12 mouse cellular contexts compared by ENCODE assay signal in the genomic region with DNA sequence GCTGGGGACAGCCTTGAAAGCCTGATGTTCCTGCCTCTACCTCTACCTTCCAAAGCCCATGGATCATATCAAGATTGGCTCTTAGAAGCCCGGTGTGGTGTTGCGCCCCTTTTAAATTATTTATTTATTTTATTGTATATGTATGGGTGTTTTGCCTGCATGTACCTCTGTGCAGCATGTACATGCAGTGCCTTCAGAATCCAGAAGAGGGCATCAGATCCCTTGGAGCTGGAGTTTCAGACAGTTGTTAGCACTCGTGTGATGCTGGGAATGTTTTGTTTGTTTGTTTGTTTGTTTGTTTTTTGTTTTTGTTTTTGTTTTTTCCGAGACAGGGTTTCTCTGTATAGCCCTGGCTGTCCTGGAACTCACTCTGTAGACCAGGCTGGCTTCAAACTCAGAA. TPM values are rescaled to one million over a fixed set of nuclear protein-coding genes. Genes with fewer than 3 reads are reported as not detected.
A peak's percentile ranks its signal among the peaks of the same experiment; 100 is the strongest.
DNase-seq lines count a peak whose midpoint lies in the region; ATAC-seq and TF ChIP-seq lines count a peak whose summit lies in the region.
"Had no signal": no experiment of that assay in that cellular context is flagged by ENCODE, and none has a peak within 500 bp of the region (broad histone marks: within the 10 kb centered on the region; RNA-seq: fewer than 3 reads in every experiment).

No protein-coding gene starts in this region.

- in situ Hi-C loops in ES-E14 (cut with MboI; ENCODE audit: low sequenced_read_pairs in 2 of 2, unreplicated experiment in 2 of 2), result no loop called here

- H3K4me3 ChIP-seq in hindbrain, postnatal 0 days (ENCODE audit: low read length), result no peak overlapping the region
- H3K4me3 ChIP-seq in hindbrain, embryonic 11.5 days (ENCODE audit: low read depth, low read length), result no peak overlapping the region
- no peak overlapping the region for H3K4me3 ChIP-seq in ES-E14 (ENCODE audit: insufficient read depth in 1 of 2, low read depth in 1 of 2, low read length in 2 of 2, poor library complexity in 1 of 2, severe bottlenecking in 1 of 2)
- no peak overlapping the region for H3K4me3 ChIP-seq in liver, embryonic 14.5 days (ENCODE audit: insufficient read depth in 1 of 2, low read depth in 2 of 2, low read length in 2 of 2)
- H3K4me3 ChIP-seq: embryonic facial prominence, embryonic 12.5 days; heart, embryonic 15.5 days; midbrain, embryonic 15.5 days had no signal

- TF ChIP-seq CTCF in hindbrain, postnatal 0 days (IDR thresholded peaks at IDR 0.05; ENCODE audit: low read depth), result peak; percentile 31
- TF ChIP-seq CTCF in liver, embryonic 14.5 days (IDR thresholded peaks at IDR 0.05; ENCODE audit: low read depth), result peak; percentile 57

- no peak for ATAC-seq in hindbrain, postnatal 0 days
- no peak for ATAC-seq in hindbrain, embryonic 11.5 days (ENCODE audit: low FRiP score)
- ATAC-seq in liver, embryonic 14.5 days (ENCODE audit: insufficient read depth), result no peak
- no peak for ATAC-seq in megakaryocyte, adult 5-6 weeks (ENCODE audit: poor library complexity, severe bottlenecking)
- ATAC-seq: midbrain, embryonic 15.5 days had no signal

- H3K27ac ChIP-seq in hindbrain, postnatal 0 days, result no peak overlapping the region
- H3K27ac ChIP-seq in hindbrain, embryonic 11.5 days (ENCODE audit: low read depth, low read length), result no peak overlapping the region
- no peak overlapping the region for H3K27ac ChIP-seq in ES-E14 (ENCODE audit: insufficient read depth, low read depth, low read length, poor library complexity, severe bottlenecking)
- no peak overlapping the region for H3K27ac ChIP-seq in liver, embryonic 14.5 days
- H3K27ac ChIP-seq: embryonic facial prominence, embryonic 12.5 days; heart, embryonic 15.5 days; midbrain, embryonic 15.5 days had no signal

- no peak for TF ChIP-seq EP300 in liver, embryonic 14.5 days (IDR thresholded peaks at IDR 0.05; ENCODE audit: low read depth)

- WGBS in hindbrain, postnatal 0 days, result 74% methylated on average over 4 of the region's 4 CpGs
- 64% methylated on average over 4 of the region's 4 CpGs for WGBS in hindbrain, embryonic 11.5 days
- 38% methylated on average over 4 of the region's 4 CpGs for WGBS in liver, embryonic 14.5 days (ENCODE audit: insufficient replicate concordance)

- H3K4me1 ChIP-seq in hindbrain, postnatal 0 days (ENCODE audit: insufficient read depth, low read length), result no peaks in the 10 kb centered on the region
- no peaks in the 10 kb centered on the region for H3K4me1 ChIP-seq in hindbrain, embryonic 11.5 days (replicated peaks; ENCODE audit: control insufficient read depth, insufficient read depth, low read length)
- no peaks in the 10 kb centered on the region for H3K4me1 ChIP-seq in ES-E14 (ENCODE audit: control insufficient read depth in 2 of 2, insufficient read depth in 2 of 2, low read length in 2 of 2, poor library complexity in 1 of 2)
- no peaks in the 10 kb centered on the region for H3K4me1 ChIP-seq in liver, embryonic 14.5 days (replicated peaks; ENCODE audit: control insufficient read depth in 2 of 2, insufficient read depth in 2 of 2, low read length in 1 of 2)
- H3K4me1 ChIP-seq: embryonic facial prominence, embryonic 12.5 days; heart, embryonic 15.5 days; midbrain, embryonic 15.5 days had no signal

- H3K9ac ChIP-seq in hindbrain, postnatal 0 days (replicated peaks; ENCODE audit: low read length), result no peak overlapping the region
- H3K9ac ChIP-seq in hindbrain, embryonic 11.5 days (ENCODE audit: low read depth, low read length), result no peak overlapping the region
- H3K9ac ChIP-seq in ES-E14 (ENCODE audit: insufficient read depth, low read depth, low read length, poor library complexity, severe bottlenecking), result no peak overlapping the region
- H3K9ac ChIP-seq in liver, embryonic 14.5 days (replicated peaks), result no peak overlapping the region
- H3K9ac ChIP-seq: embryonic facial prominence, embryonic 12.5 days; heart, embryonic 15.5 days; midbrain, embryonic 15.5 days had no signal

- H3K27me3 ChIP-seq in hindbrain, postnatal 0 days (ENCODE audit: insufficient read depth, low read length), result no peaks in the 10 kb centered on the region
- H3K27me3 ChIP-seq in hindbrain, embryonic 11.5 days (ENCODE audit: control insufficient read depth, insufficient read depth, low read length), result no peaks in the 10 kb centered on the region
- H3K27me3 ChIP-seq in liver, embryonic 14.5 days (ENCODE audit: control insufficient read depth, insufficient read depth, low read length), result no peaks in the 10 kb centered on the region
- H3K27me3 ChIP-seq: embryonic facial prominence, embryonic 12.5 days; heart, embryonic 15.5 days; midbrain, embryonic 15.5 days had no signal

- H3K9me3 ChIP-seq in hindbrain, postnatal 0 days (ENCODE audit: low read length), result no peaks in the 10 kb centered on the region
- H3K9me3 ChIP-seq in hindbrain, embryonic 11.5 days (ENCODE audit: control insufficient read depth, low read length), result no peaks in the 10 kb centered on the region
- no peaks in the 10 kb centered on the region for H3K9me3 ChIP-seq in ES-E14 (ENCODE audit: control insufficient read depth, insufficient read depth, low read depth, low read length)
- H3K9me3 ChIP-seq in liver, embryonic 14.5 days (ENCODE audit: control insufficient read depth, low read length), result no peaks in the 10 kb centered on the region
- H3K9me3 ChIP-seq: embryonic facial prominence, embryonic 12.5 days; heart, embryonic 15.5 days; midbrain, embryonic 15.5 days had no signal

- DNase-seq in hindbrain, postnatal 0 days (ENCODE audit: low spot score), result no peak
- no peak for DNase-seq in hindbrain, embryonic 11.5 days (ENCODE audit: low spot score)
- peak; percentile 57 for DNase-seq in 3T3-L1 (ENCODE audit: low read depth, low spot score)
- DNase-seq in ES-E14 (ENCODE audit: low read depth, low spot score), result no peak
- no peak for DNase-seq in liver, embryonic 14.5 days (ENCODE audit: low read depth in 3 of 3, low spot score in 3 of 3)
- no peak for DNase-seq in right cerebral cortex, postnatal 10 days (ENCODE audit: low spot score in 2 of 2)
- no peak for DNase-seq in layer of hippocampus, postnatal 36 days
- DNase-seq: cerebellum, adult 11 months had no signal

- no peaks in the 10 kb centered on the region for H3K36me3 ChIP-seq in hindbrain, postnatal 0 days (ENCODE audit: insufficient read depth, low read length)
- H3K36me3 ChIP-seq in hindbrain, embryonic 11.5 days (ENCODE audit: control insufficient read depth, insufficient read depth, low read length), result no peaks in the 10 kb centered on the region
- no peaks in the 10 kb centered on the region for H3K36me3 ChIP-seq in ES-E14 (ENCODE audit: control insufficient read depth, insufficient read depth, low read length, poor library complexity, severe bottlenecking)
- H3K36me3 ChIP-seq in liver, embryonic 14.5 days (replicated peaks; ENCODE audit: control insufficient read depth, insufficient read depth, low read depth), result no peaks in the 10 kb centered on the region
- H3K36me3 ChIP-seq: embryonic facial prominence, embryonic 12.5 days; heart, embryonic 15.5 days; midbrain, embryonic 15.5 days had no signal

- no peak overlapping the region for H3K4me2 ChIP-seq in hindbrain, postnatal 0 days (ENCODE audit: low read depth, low read length)
- H3K4me2 ChIP-seq in hindbrain, embryonic 11.5 days (replicated peaks; ENCODE audit: low read depth, low read length), result no peak overlapping the region
- no peak overlapping the region for H3K4me2 ChIP-seq in liver, embryonic 14.5 days (ENCODE audit: low read depth)
- H3K4me2 ChIP-seq: embryonic facial prominence, embryonic 12.5 days; heart, embryonic 15.5 days; midbrain, embryonic 15.5 days had no signal

TF ChIP-seq in ES-E14, 5 proteins besides CTCF, POLR2A, EP300 and RAD21:
- TF ChIP-seq ZNF384 (IDR thresholded peaks at IDR 0.05; ENCODE audit: low read depth, low read length), result no peak
- 0 out of 2 replicates have a peak, but pooled peaks have one; percentile 16 for TF ChIP-seq ZC3H11A (IDR thresholded peaks at IDR 0.05; ENCODE audit: borderline replicate concordance, low read depth, low read length)
- no peak for TF ChIP-seq CHD2 (IDR thresholded peaks at IDR 0.05; ENCODE audit: low read depth, low read length)
- no peak for TF ChIP-seq MAFK (IDR thresholded peaks at IDR 0.05; ENCODE audit: insufficient read depth, low read depth, low read length)
- no peak for TF ChIP-seq HCFC1 (IDR thresholded peaks at IDR 0.05; ENCODE audit: borderline replicate concordance, insufficient read depth, low read length)

RNA-seq across cellular contexts. Expression of a gene that starts 18.5 kb away (rescaled TPM):
- 2.9 and 3.3 TPM in 2 replicates for total RNA-seq in hindbrain, postnatal 0 days (2014; rRNA removed)
- 3.6 and 4.3 TPM in 2 replicates for polyA plus RNA-seq in hindbrain, postnatal 0 days (2015; fragmentation: Nextera tagmentation; extraction: Ambion mirVana)
- polyA plus RNA-seq in hindbrain, embryonic 11.5 days (2014; fragmentation: Nextera tagmentation; extraction: Ambion mirVana), result 2.1 TPM in 2 replicates
- total RNA-seq in ES-E14 (2012; rRNA removed), result 0.21 and 0.22 TPM in 2 replicates
- 0.15 and 0.17 TPM in 2 replicates for polyA plus RNA-seq in liver, embryonic 14.5 days (2012; rRNA removed)
- polyA plus RNA-seq in liver, embryonic 14.5 days (2014; fragmentation: Nextera tagmentation; extraction: Ambion mirVana), result 0.33 TPM in 2 replicates
- not detected in 2 replicates for total RNA-seq in megakaryocyte, adult 5-6 weeks (2015)
- not detected in 2 replicates for total RNA-seq in megakaryocyte, adult 5-6 weeks (2017)
- under 1 TPM; 0.72 to 0.91 TPM for total RNA-seq in layer of hippocampus, postnatal 36 days (2021)
